Mouse (Mus musculus): ENCODE results near the gene Ncl. TPM values are rescaled to one million over a fixed set of nuclear protein-coding genes. Genes with fewer than 3 reads are reported as not detected.

The Ncl gene
- polyA plus RNA-seq, 1 experiment: 498 TPM

- H3K4me3 ChIP-seq (ENCODE audit: insufficient read depth, low read length): no peak overlapping the region
- no peak overlapping the region for H3K27ac ChIP-seq (ENCODE audit: insufficient read depth, low read length)
- TF ChIP-seq POLR2A (IDR thresholded peaks at IDR 0.05; ENCODE audit: low read depth, low read length) (no peak), CTCF (IDR thresholded peaks at IDR 0.05; ENCODE audit: borderline replicate concordance, insufficient read depth, low read length) (no peak)
- H3K4me1 ChIP-seq (ENCODE audit: control insufficient read depth, insufficient read depth, low read length): no peaks in the 10 kb centered on the region
These were observed 51.1 kb downstream of the Ncl start for GRCm38 (mm10) chr1:86307871-86308641.

GRCm38 (mm10) chr1:86307177-86307762, 51.9 kb downstream of the Ncl start:
- Histone ChIP-seq H3K4me3 (ENCODE audit: insufficient read depth, low read length) (no peak overlapping the region), H3K27ac (ENCODE audit: insufficient read depth, low read length) (no peak overlapping the region), H3K4me1 (ENCODE audit: control insufficient read depth, insufficient read depth, low read length) (no peaks in the 10 kb centered on the region)
- TF ChIP-seq CTCF (IDR thresholded peaks at IDR 0.05; ENCODE audit: borderline replicate concordance, insufficient read depth, low read length): no peak
- no peak for TF ChIP-seq POLR2A (IDR thresholded peaks at IDR 0.05; ENCODE audit: low read depth, low read length)

- TF ChIP-seq CTCF (IDR thresholded peaks at IDR 0.05; ENCODE audit: borderline replicate concordance, insufficient read depth, low read length) (no peak), POLR2A (IDR thresholded peaks at IDR 0.05; ENCODE audit: low read depth, low read length) (no peak)
- Histone ChIP-seq H3K4me3 (ENCODE audit: insufficient read depth, low read length) (no peak overlapping the region), H3K27ac (ENCODE audit: insufficient read depth, low read length) (no peak overlapping the region)
These were observed 52.5 kb downstream of the Ncl start for GRCm38 (mm10) chr1:86306686-86307085.

GRCm38 (mm10) chr1:86303873-86304250, 55.3 kb downstream of the Ncl start:
- H3K4me3 ChIP-seq (ENCODE audit: insufficient read depth, low read length): peak overlapping the region; percentile 36; the same call in 1 of the 2 replicates
- no peak overlapping the region for H3K27ac ChIP-seq (ENCODE audit: insufficient read depth, low read length)
- H3K4me1 ChIP-seq (ENCODE audit: control insufficient read depth, insufficient read depth, low read length): no peaks in the 10 kb centered on the region
- TF ChIP-seq CTCF (IDR thresholded peaks at IDR 0.05; ENCODE audit: borderline replicate concordance, insufficient read depth, low read length) (no peak), POLR2A (IDR thresholded peaks at IDR 0.05; ENCODE audit: low read depth, low read length) (no peak)

More at GRCm38 (mm10) chr1:86306686-86307085, 52.5 kb downstream of the Ncl start:
- no peaks in the 10 kb centered on the region for H3K4me1 ChIP-seq (ENCODE audit: control insufficient read depth, insufficient read depth, low read length)

GRCm38 (mm10) chr1:86303063-86303872, 55.9 kb downstream of the Ncl start:
- TF ChIP-seq POLR2A (IDR thresholded peaks at IDR 0.05; ENCODE audit: low read depth, low read length) (no peak), CTCF (IDR thresholded peaks at IDR 0.05; ENCODE audit: borderline replicate concordance, insufficient read depth, low read length) (no peak)

GRCm38 (mm10) chr1:86302532-86302931, 56.7 kb downstream of the Ncl start, which contains the start of gene B3gnt7:
Gene B3gnt7 (plus strand): TSS chr1:86302832.
- no peaks in the 10 kb centered on the region for H3K4me1 ChIP-seq (ENCODE audit: control insufficient read depth, insufficient read depth, low read length)
- H3K27ac ChIP-seq (ENCODE audit: insufficient read depth, low read length): no peak within 1 kb of the TSS
- no peak for TF ChIP-seq CTCF (IDR thresholded peaks at IDR 0.05; ENCODE audit: borderline replicate concordance, insufficient read depth, low read length)
- no peak for TF ChIP-seq POLR2A (IDR thresholded peaks at IDR 0.05; ENCODE audit: low read depth, low read length)
- peak within 1 kb of the TSS; percentile 36 for H3K4me3 ChIP-seq (ENCODE audit: insufficient read depth, low read length)

More at GRCm38 (mm10) chr1:86303063-86303872, 55.9 kb downstream of the Ncl start:
- Histone ChIP-seq H3K4me1 (ENCODE audit: control insufficient read depth, insufficient read depth, low read length) (no peaks in the 10 kb centered on the region), H3K4me3 (ENCODE audit: insufficient read depth, low read length) (peak overlapping the region; percentile 36), H3K27ac (ENCODE audit: insufficient read depth, low read length) (no peak overlapping the region)

GRCm38 (mm10) chr1:86301221-86302091, 57.7 kb downstream of the Ncl start:
- Histone ChIP-seq H3K27ac (ENCODE audit: insufficient read depth, low read length) (no peak overlapping the region), H3K4me3 (ENCODE audit: insufficient read depth, low read length) (no peak overlapping the region), H3K4me1 (ENCODE audit: control insufficient read depth, insufficient read depth, low read length) (no peaks in the 10 kb centered on the region)
- TF ChIP-seq CTCF (IDR thresholded peaks at IDR 0.05; ENCODE audit: borderline replicate concordance, insufficient read depth, low read length) (peak; percentile 46; the same call in 1 of the 2 replicates), POLR2A (IDR thresholded peaks at IDR 0.05; ENCODE audit: low read depth, low read length) (no peak)

GRCm38 (mm10) chr1:86300731-86301130, 58.5 kb downstream of the Ncl start:
- H3K4me3 ChIP-seq (ENCODE audit: insufficient read depth, low read length): no peak overlapping the region
- H3K27ac ChIP-seq (ENCODE audit: insufficient read depth, low read length): no peak overlapping the region
- H3K4me1 ChIP-seq (ENCODE audit: control insufficient read depth, insufficient read depth, low read length): no peaks in the 10 kb centered on the region
- TF ChIP-seq CTCF (IDR thresholded peaks at IDR 0.05; ENCODE audit: borderline replicate concordance, insufficient read depth, low read length): no peak
- no peak for TF ChIP-seq POLR2A (IDR thresholded peaks at IDR 0.05; ENCODE audit: low read depth, low read length)

- Histone ChIP-seq H3K27ac (ENCODE audit: insufficient read depth, low read length) (no peak overlapping the region), H3K4me3 (ENCODE audit: insufficient read depth, low read length) (no peak overlapping the region), H3K4me1 (ENCODE audit: control insufficient read depth, insufficient read depth, low read length) (no peaks in the 10 kb centered on the region)
- TF ChIP-seq POLR2A (IDR thresholded peaks at IDR 0.05; ENCODE audit: low read depth, low read length) (no peak), CTCF (IDR thresholded peaks at IDR 0.05; ENCODE audit: borderline replicate concordance, insufficient read depth, low read length) (no peak)
These were observed 59.1 kb downstream of the Ncl start for GRCm38 (mm10) chr1:86300093-86300492.

Other genes starting within 250 kb of the Ncl start
- gene Htr2b, start 247.4 kb downstream of the Ncl start, polyA plus RNA-seq (2011; ENCODE audit: insufficient read length, low read depth, missing spikeins): 0.23 and 0.25 TPM in 2 replicates
- gene Gm21972, start 225.8 kb downstream of the Ncl start, polyA plus RNA-seq (2011; ENCODE audit: insufficient read length, low read depth, missing spikeins): 7.6 and 10.5 TPM in 2 replicates
- 12.7 and 14.8 TPM in 2 replicates for gene Armc9, start 204.6 kb downstream of the Ncl start, polyA plus RNA-seq (2011; ENCODE audit: insufficient read length, low read depth, missing spikeins)
- 0.19 TPM in 1 of 2 replicates, not detected in the other for gene B3gnt7, start 56.6 kb downstream of the Ncl start, polyA plus RNA-seq (2011; ENCODE audit: insufficient read length, low read depth, missing spikeins)
- not detected in 2 replicates for gene Nmur1, start 66.8 kb upstream of the Ncl start, polyA plus RNA-seq (2011; ENCODE audit: insufficient read length, low read depth, missing spikeins)
- not detected in 2 replicates for gene Tex44, start 66.9 kb upstream of the Ncl start, polyA plus RNA-seq (2011; ENCODE audit: insufficient read length, low read depth, missing spikeins)
- gene Ptma, start 167.3 kb upstream of the Ncl start, polyA plus RNA-seq (2011; ENCODE audit: insufficient read length, low read depth, missing spikeins): 1,524 and 1,625 TPM in 2 replicates
- 37.0 and 39.9 TPM in 2 replicates for gene Pde6d, start 223.2 kb upstream of the Ncl start, polyA plus RNA-seq (2011; ENCODE audit: insufficient read length, low read depth, missing spikeins)
- gene Cops7b, start 223.5 kb upstream of the Ncl start, polyA plus RNA-seq (2011; ENCODE audit: insufficient read length, low read depth, missing spikeins): 23.0 and 30.0 TPM in 2 replicates